Mouse (Mus musculus): Measurements from ENCODE around the gene Nptn.

DNA sequence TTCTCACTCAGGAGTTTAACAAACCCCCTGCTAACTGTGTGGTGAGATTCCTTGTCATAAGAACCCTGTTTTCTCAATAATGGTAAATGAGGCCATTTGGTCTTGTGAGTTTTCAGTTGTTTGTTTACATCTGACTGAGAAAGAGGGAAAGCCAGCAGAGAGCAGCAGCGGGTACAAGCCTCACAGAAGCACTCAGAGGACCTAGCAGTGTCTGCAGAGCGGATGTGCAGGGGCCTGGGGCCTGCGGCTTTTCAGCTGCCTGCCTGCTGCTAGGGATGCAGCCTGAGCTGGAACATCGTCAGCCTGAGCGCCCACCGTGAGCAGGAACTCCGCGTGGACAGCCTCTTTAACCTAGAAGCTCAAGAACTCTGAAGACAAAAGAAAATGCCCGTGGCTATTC, 84.2 kb downstream of the Nptn start:
- TF ChIP-seq CTCF (IDR thresholded peaks at IDR 0.05; ENCODE audit: control insufficient read depth, insufficient read depth, insufficient read length) (no peak), USF1 (IDR thresholded peaks at IDR 0.05; ENCODE audit: low read depth) (no peak), MAX (IDR thresholded peaks at IDR 0.05) (no peak), MYOD1 (IDR thresholded peaks at IDR 0.05; ENCODE audit: control insufficient read depth, insufficient read length, low read depth) (no peak)
